Mouse (Mus musculus): ENCODE data around the gene Acot3.

Acot3 gene

GRCm38 (mm10) chr12:84101493-84101845 lies 49.5 kb downstream of the Acot3 start:
- DNase-seq: no peak

- no peak for DNase-seq
These were observed 55.1 kb downstream of the Acot3 start for GRCm38 (mm10) chr12:84107012-84107411.

- DNase-seq: no peak
These were observed 55.7 kb downstream of the Acot3 start for GRCm38 (mm10) chr12:84107692-84108091.

DNA sequence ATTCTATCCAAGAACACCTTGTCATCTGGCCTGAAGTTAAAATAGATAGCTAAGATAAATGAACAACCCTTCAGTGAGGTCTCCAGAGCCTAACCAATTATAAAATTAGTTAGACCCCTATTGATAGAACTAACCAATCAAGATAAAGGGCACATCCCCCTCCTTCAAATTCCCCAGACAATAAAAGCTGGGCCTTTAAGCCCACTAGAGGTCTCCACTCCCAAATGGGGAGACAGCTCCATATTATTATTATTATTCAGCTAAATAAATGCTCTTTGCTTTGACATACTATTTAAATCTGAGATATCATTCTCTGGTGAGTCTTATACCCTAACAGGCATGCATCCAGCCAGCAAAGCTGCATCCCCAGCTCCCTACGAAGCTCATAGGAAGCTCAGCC lies 58.0 kb downstream of the Acot3 start:
- no peak for DNase-seq

Measured in cerebellum, adult 9-10 months (tissue).